Mouse (Mus musculus) embryonic facial prominence, embryonic 13.5 days (tissue): ENCODE measurements around the gene Hist1h1e. TPM values are rescaled to one million over a fixed set of nuclear protein-coding genes. Genes with fewer than 3 reads are reported as not detected.

Experiments used
- microRNA-seq: library from miRNA; unstranded; fragments of <30 nt; microRNA quantifications from one replicate; pipeline ENCODE4, GENCODE M21; 2016
- polyA plus RNA-seq: library from polyadenylated mRNA; unstranded; fragments of >200 nt; fragmentation: Nextera tagmentation; extraction: Ambion mirVana; gene quantifications from 2 replicates; pipeline ENCODE4 v1.2.1, GENCODE M21; 2015

Gene Hist1h1e
- polyA plus RNA-seq, 1 experiment from 2014 or later: 26.3 TPM

Small RNAs within 50 kb of the gene (microRNA-seq; reads per million reads assigned to microRNA genes)
- gene Gm44359 (not detected), gene Gm44394 (not detected)

Other genes starting within 250 kb of the Hist1h1e start
- 13.1 and 14.6 TPM in 2 replicates for gene Abt1, start 198.7 kb downstream of the Hist1h1e start, polyA plus RNA-seq
- not detected in 2 replicates for gene Btn1a1, start 156.7 kb downstream of the Hist1h1e start, polyA plus RNA-seq
- gene Btn2a2, start 133.7 kb downstream of the Hist1h1e start, polyA plus RNA-seq: 1.5 and 1.7 TPM in 2 replicates
- 7.3 and 7.9 TPM in 2 replicates for gene Hist1h4h, start 91.5 kb downstream of the Hist1h1e start, polyA plus RNA-seq
- gene Hist1h2af, start 88.7 kb downstream of the Hist1h1e start, polyA plus RNA-seq: 6.6 and 13.4 TPM in 2 replicates
- 5.3 and 6.7 TPM in 2 replicates for gene Hist1h3g, start 87.1 kb downstream of the Hist1h1e start, polyA plus RNA-seq
- 0.98 and 1.4 TPM in 2 replicates for gene Hist1h2bh, start 79.2 kb downstream of the Hist1h1e start, polyA plus RNA-seq
- 1.2 and 1.3 TPM in 2 replicates for gene Hist1h3f, start 78.5 kb downstream of the Hist1h1e start, polyA plus RNA-seq
- gene Hist1h4f, start 70.9 kb downstream of the Hist1h1e start, polyA plus RNA-seq: 2.9 TPM in 1 of 2 replicates, not detected in the other
- 0.52 and 0.61 TPM in 2 replicates for gene Hist1h1d, start 69.3 kb downstream of the Hist1h1e start, polyA plus RNA-seq
- 5.8 and 8.7 TPM in 2 replicates for gene Hist1h3e, start 60.2 kb downstream of the Hist1h1e start, polyA plus RNA-seq
- gene Hist1h2ae, start 51.3 kb downstream of the Hist1h1e start, polyA plus RNA-seq: 108 and 115 TPM in 2 replicates
- 7.5 and 10.6 TPM in 2 replicates for gene Hist1h2bg, start 51.2 kb downstream of the Hist1h1e start, polyA plus RNA-seq
- gene Hist1h2bf, start 48.4 kb downstream of the Hist1h1e start, polyA plus RNA-seq: 12.2 and 13.4 TPM in 2 replicates
- gene Hist1h2ad, start 48.2 kb downstream of the Hist1h1e start, polyA plus RNA-seq: 1.7 and 3.1 TPM in 2 replicates
- gene Hist1h3d, start 46.8 kb downstream of the Hist1h1e start, polyA plus RNA-seq: 7.6 and 8.4 TPM in 2 replicates
- 141 and 160 TPM in 2 replicates for gene Hist1h4d, start 41.0 kb downstream of the Hist1h1e start, polyA plus RNA-seq
- 3.3 and 4.1 TPM in 2 replicates for gene Hist1h2be, start 1.4 kb downstream of the Hist1h1e start, polyA plus RNA-seq
- gene Hist1h2ac, start 61.4 kb upstream of the Hist1h1e start, polyA plus RNA-seq: 1.2 and 1.4 TPM in 2 replicates
- 37.5 and 39.3 TPM in 2 replicates for gene Hist1h2bc, start 61.6 kb upstream of the Hist1h1e start, polyA plus RNA-seq
- gene Hist1h1t, start 73.3 kb upstream of the Hist1h1e start, polyA plus RNA-seq: not detected in 2 replicates
- 6.3 and 9.0 TPM in 2 replicates for gene Hist1h4c, start 75.9 kb upstream of the Hist1h1e start, polyA plus RNA-seq
- 5.1 and 6.5 TPM in 2 replicates for gene Hfe, start 88.3 kb upstream of the Hist1h1e start, polyA plus RNA-seq
- 25.0 and 28.9 TPM in 2 replicates for gene Hist1h1c, start 116.2 kb upstream of the Hist1h1e start, polyA plus RNA-seq
- gene Hist1h3c, start 123.0 kb upstream of the Hist1h1e start, polyA plus RNA-seq: 11.3 and 14.4 TPM in 2 replicates
- gene Hist1h2bb, start 124.2 kb upstream of the Hist1h1e start, polyA plus RNA-seq: 3.5 and 4.2 TPM in 2 replicates
- gene Hist1h2ab, start 128.6 kb upstream of the Hist1h1e start, polyA plus RNA-seq: 53.1 and 58.6 TPM in 2 replicates
- 15.6 and 18.1 TPM in 2 replicates for gene Hist1h3b, start 129.7 kb upstream of the Hist1h1e start, polyA plus RNA-seq
- 7.6 and 9.2 TPM in 2 replicates for gene Hist1h4b, start 134.5 kb upstream of the Hist1h1e start, polyA plus RNA-seq
- gene Hist1h4a, start 138.7 kb upstream of the Hist1h1e start, polyA plus RNA-seq: not detected in 2 replicates
- gene Hist1h3a, start 139.8 kb upstream of the Hist1h1e start, polyA plus RNA-seq: 5.8 and 8.6 TPM in 2 replicates
- gene Hist1h1a, start 141.1 kb upstream of the Hist1h1e start, polyA plus RNA-seq: 4.5 and 5.9 TPM in 2 replicates
- gene Trim38, start 147.4 kb upstream of the Hist1h1e start, polyA plus RNA-seq: not detected in 2 replicates
- gene Slc17a2, start 184.4 kb upstream of the Hist1h1e start, polyA plus RNA-seq: not detected in 2 replicates
- gene Slc17a3, start 216.9 kb upstream of the Hist1h1e start, polyA plus RNA-seq: not detected in 2 replicates
- gene Slc17a1, start 245.2 kb upstream of the Hist1h1e start, polyA plus RNA-seq: not detected in 2 replicates